In the genomic region with DNA sequence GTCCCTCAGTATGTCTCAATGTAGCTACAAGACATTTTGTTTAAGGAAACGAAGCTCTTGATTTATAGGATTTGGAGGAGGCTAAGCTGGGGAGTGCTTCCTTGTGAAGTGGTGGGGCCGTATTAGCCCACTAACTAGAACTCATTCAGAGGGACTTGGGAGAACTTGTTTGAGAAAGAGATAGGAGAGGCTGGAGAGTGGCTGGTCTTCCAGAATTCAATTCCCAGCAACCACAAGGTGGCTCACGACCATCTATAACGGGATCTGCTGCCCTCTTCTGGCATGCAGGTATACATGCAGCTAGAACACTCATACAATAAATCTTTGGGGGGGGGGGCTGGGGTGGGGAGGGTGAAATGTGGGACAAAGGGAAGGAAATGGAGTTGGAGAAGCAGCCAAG, we compare ENCODE assay signal across 8 mouse cellular contexts.
A peak's percentile ranks its signal among the peaks of the same experiment; 100 is the strongest.
DNase-seq lines count a peak whose midpoint lies in the region; ATAC-seq and TF ChIP-seq lines count a peak whose summit lies in the region.
"Had no signal": no experiment of that assay in that cellular context is flagged by ENCODE, and none has a peak within 500 bp of the region (broad histone marks: within the 10 kb centered on the region; RNA-seq: fewer than 3 reads in every experiment).

No protein-coding gene starts in this region.

- H3K9ac ChIP-seq in liver, embryonic 12.5 days = no peak overlapping the region
- H3K9ac ChIP-seq in hindbrain, postnatal 0 days (replicated peaks; ENCODE audit: low read length) = no peak overlapping the region
- H3K9ac ChIP-seq: embryonic facial prominence, embryonic 12.5 days had no signal

- ATAC-seq in liver, embryonic 12.5 days = no peak
- no peak for ATAC-seq in hindbrain, postnatal 0 days

- 11% methylated on average over 4 of the region's 4 CpGs for WGBS in liver, embryonic 12.5 days (ENCODE audit: insufficient replicate concordance)
- 34% methylated on average over 4 of the region's 4 CpGs for WGBS in hindbrain, postnatal 0 days
- 18% methylated on average over 4 of the region's 4 CpGs for whole genome bisulfite sequencing in lung, adult 2 months

- H3K27me3 ChIP-seq in liver, embryonic 12.5 days (replicated peaks) = no peaks in the 10 kb centered on the region; the same call in 1 of the 2 replicates
- H3K27me3 ChIP-seq in hindbrain, postnatal 0 days (ENCODE audit: insufficient read depth, low read length) = no peaks in the 10 kb centered on the region
- H3K27me3 ChIP-seq: embryonic facial prominence, embryonic 12.5 days had no signal

- H3K27ac ChIP-seq in liver, embryonic 12.5 days = no peak overlapping the region
- H3K27ac ChIP-seq in hindbrain, postnatal 0 days = 0 out of 2 replicates have a peak overlapping the region, but pooled peaks have one; percentile 15
- H3K27ac ChIP-seq: embryonic facial prominence, embryonic 12.5 days had no signal

- H3K4me3 ChIP-seq in liver, embryonic 12.5 days = no peak overlapping the region
- H3K4me3 ChIP-seq in hindbrain, postnatal 0 days (ENCODE audit: low read length) = no peak overlapping the region
- H3K4me3 ChIP-seq in lung, adult 2 months (replicated peaks; ENCODE audit: extremely low read depth, low read depth, low read length) = no peak overlapping the region
- H3K4me3 ChIP-seq: embryonic facial prominence, embryonic 12.5 days had no signal

- H3K9me3 ChIP-seq in liver, embryonic 12.5 days (replicated peaks) = no peaks in the 10 kb centered on the region
- no peaks in the 10 kb centered on the region for H3K9me3 ChIP-seq in hindbrain, postnatal 0 days (ENCODE audit: low read length)
- H3K9me3 ChIP-seq: embryonic facial prominence, embryonic 12.5 days had no signal

- no peak for TF ChIP-seq POLR2A in lung, adult 2 months (IDR thresholded peaks at IDR 0.05; ENCODE audit: borderline replicate concordance, extremely low read depth, low read depth, low read length)

- peak; percentile 83 for TF ChIP-seq CTCF in hindbrain, postnatal 0 days (IDR thresholded peaks at IDR 0.05; ENCODE audit: low read depth)
- TF ChIP-seq CTCF in lung, adult 2 months (IDR thresholded peaks at IDR 0.05; ENCODE audit: insufficient read depth, low read length) = peak; percentile 72

- no peak overlapping the region for H3K4me2 ChIP-seq in liver, embryonic 12.5 days
- H3K4me2 ChIP-seq in hindbrain, postnatal 0 days (ENCODE audit: low read depth, low read length) = no peak overlapping the region
- H3K4me2 ChIP-seq: embryonic facial prominence, embryonic 12.5 days had no signal

- H3K4me1 ChIP-seq in liver, embryonic 12.5 days = no peaks in the 10 kb centered on the region
- H3K4me1 ChIP-seq in hindbrain, postnatal 0 days (ENCODE audit: insufficient read depth, low read length) = peaks cover 5% of the 10 kb centered on the region
- peaks cover 6% of the 10 kb centered on the region for H3K4me1 ChIP-seq in lung, adult 2 months (ENCODE audit: control insufficient read depth, insufficient read depth, low read length)
- H3K4me1 ChIP-seq: embryonic facial prominence, embryonic 12.5 days had no signal

- peak; percentile 19 for DNase-seq in liver
- peak; percentile 30 for DNase-seq in MN1 (ENCODE audit: low spot score)
- peak; percentile 57 to 62 for DNase-seq in cerebellum, postnatal 14 days
- DNase-seq in hindbrain, postnatal 0 days (ENCODE audit: low spot score) = peak; percentile 70
- peak; percentile 43 for DNase-seq in lung, adult 2 months
- no peak for DNase-seq in spleen, adult 12 weeks (ENCODE audit: low spot score)

- H3K36me3 ChIP-seq in liver, embryonic 12.5 days = no peaks in the 10 kb centered on the region
- H3K36me3 ChIP-seq in hindbrain, postnatal 0 days (ENCODE audit: insufficient read depth, low read length) = no peaks in the 10 kb centered on the region
- H3K36me3 ChIP-seq: embryonic facial prominence, embryonic 12.5 days had no signal
